34 mouse cellular contexts compared by ENCODE assay signal in genomic region chr16:92779175-92779574, GRCm38 (mm10).
"Had no signal": no experiment of that assay in that cellular context is flagged by ENCODE, and none has a peak within 500 bp of the region (broad histone marks: within the 10 kb centered on the region; RNA-seq: fewer than 3 reads in every experiment).

No protein-coding gene starts in this region.

- H3K4me2 ChIP-seq: heart, embryonic 11.5 days; heart, embryonic 12.5 days; heart, embryonic 13.5 days; heart, embryonic 15.5 days; hindbrain, embryonic 12.5 days; hindbrain, embryonic 13.5 days; hindbrain, embryonic 14.5 days; hindbrain, embryonic 15.5 days; intestine, embryonic 15.5 days; kidney, embryonic 15.5 days had no signal

- H3K9ac ChIP-seq: heart, embryonic 12.5 days; heart, embryonic 13.5 days; heart, embryonic 15.5 days; hindbrain, embryonic 12.5 days; hindbrain, embryonic 13.5 days; hindbrain, embryonic 14.5 days; hindbrain, embryonic 15.5 days; intestine, embryonic 15.5 days; kidney, embryonic 15.5 days had no signal

- H3K36me3 ChIP-seq: heart, embryonic 10.5 days; heart, embryonic 12.5 days; heart, embryonic 13.5 days; heart, embryonic 15.5 days; hindbrain, embryonic 10.5 days; hindbrain, embryonic 12.5 days; hindbrain, embryonic 13.5 days; hindbrain, embryonic 15.5 days; intestine, embryonic 15.5 days; kidney, embryonic 15.5 days had no signal

- H3K4me1 ChIP-seq: intestine, embryonic 15.5 days had no signal

- H3K9me3 ChIP-seq: heart, embryonic 10.5 days; heart, embryonic 12.5 days; heart, embryonic 13.5 days; heart, embryonic 15.5 days; hindbrain, embryonic 10.5 days; hindbrain, embryonic 12.5 days; hindbrain, embryonic 13.5 days; hindbrain, embryonic 15.5 days; intestine, embryonic 15.5 days; kidney, embryonic 15.5 days had no signal

- H3K27me3 ChIP-seq: hindbrain, embryonic 15.5 days; intestine, embryonic 15.5 days; kidney, embryonic 15.5 days had no signal

- DNase-seq: heart, adult 2 months; heart, postnatal 10 days; heart, postnatal 14 days; heart, postnatal 36 days; heart, postnatal 4 days; kidney, adult 11 months; kidney, adult 18-20 months; kidney, adult 8-10 months; kidney, adult 9 months; kidney, postnatal 10 days; kidney, postnatal 14 days; kidney, postnatal 25 days; kidney, postnatal 36 days; kidney, postnatal 4 days; layer of hippocampus, adult 9-11 months; layer of hippocampus, postnatal 36 days had no signal

- ATAC-seq: hindbrain, embryonic 16.5 days; hindbrain, postnatal 0 days; intestine, embryonic 15.5 days; intestine, embryonic 16.5 days had no signal

- H3K4me3 ChIP-seq: heart, adult 2 months; heart, embryonic 10.5 days; heart, embryonic 12.5 days; heart, embryonic 13.5 days; heart, embryonic 15.5 days; hindbrain, embryonic 10.5 days; hindbrain, embryonic 12.5 days; hindbrain, embryonic 13.5 days; hindbrain, embryonic 15.5 days; intestine, embryonic 15.5 days; kidney, embryonic 15.5 days; layer of hippocampus, adult 2 months; left cerebral cortex, adult 2 months had no signal

- H3K27ac ChIP-seq: heart, adult 2 months; heart, embryonic 10.5 days; heart, embryonic 13.5 days; heart, embryonic 15.5 days; hindbrain, embryonic 10.5 days; hindbrain, embryonic 12.5 days; hindbrain, embryonic 13.5 days; hindbrain, embryonic 14.5 days; hindbrain, embryonic 15.5 days; hindbrain, postnatal 0 days; intestine, embryonic 15.5 days; kidney, embryonic 15.5 days; kidney, postnatal 0 days; layer of hippocampus, adult 2 months; left cerebral cortex, adult 2 months had no signal
